Mouse (Mus musculus) thymus, postnatal 36 days (tissue): ENCODE measurements around the gene Tm6sf1.
A peak's percentile ranks its signal among the peaks of the same experiment; 100 is the strongest.

ENCODE experiments used
- DNase-seq, 2 experiments: peaks; one replicate each; pipeline ENCODE4 v3.0.0; 2022; ENCODE audit warnings: mixed read lengths in 2 of 2

The Tm6sf1 gene

DNA sequence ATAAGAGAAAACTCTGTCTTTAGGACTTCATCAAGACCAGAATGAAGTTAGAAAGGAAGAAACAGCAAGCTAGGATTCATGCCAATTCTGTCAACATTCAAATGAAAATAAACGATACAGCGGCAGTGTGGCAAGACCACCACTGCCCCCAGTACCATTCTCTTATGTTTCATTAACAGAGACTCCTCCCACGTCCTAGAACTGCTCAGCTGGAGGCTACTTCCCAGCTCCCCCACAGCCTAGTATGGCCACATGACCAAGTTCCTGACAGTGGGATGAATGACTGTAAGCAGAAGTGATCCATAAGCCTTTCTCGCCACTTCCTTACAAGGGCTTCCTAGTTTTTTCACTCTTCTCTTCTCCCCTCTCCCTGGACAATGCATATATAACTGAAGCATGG, 45.3 kb downstream of the Tm6sf1 start:
- no peak for DNase-seq

DNA sequence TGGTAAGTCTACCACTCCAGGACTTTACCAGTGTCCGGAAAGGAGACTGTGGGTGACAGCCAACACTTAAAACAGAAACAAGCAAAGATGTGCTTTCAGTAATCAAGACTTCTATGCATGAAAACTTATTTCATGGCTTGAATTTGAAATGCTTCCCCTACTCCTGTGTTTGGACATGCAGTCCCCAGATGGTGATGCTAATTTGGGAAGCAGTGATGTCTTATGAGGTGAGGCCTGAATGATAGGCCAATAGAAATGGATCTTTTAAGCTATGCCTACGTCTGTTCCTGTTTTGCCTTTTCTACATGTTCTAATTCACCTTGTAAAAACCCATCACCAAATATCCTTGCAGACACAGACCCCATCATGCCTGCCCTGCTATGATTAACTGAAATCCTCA, 46.1 kb downstream of the Tm6sf1 start:
- DNase-seq = no peak

DNA sequence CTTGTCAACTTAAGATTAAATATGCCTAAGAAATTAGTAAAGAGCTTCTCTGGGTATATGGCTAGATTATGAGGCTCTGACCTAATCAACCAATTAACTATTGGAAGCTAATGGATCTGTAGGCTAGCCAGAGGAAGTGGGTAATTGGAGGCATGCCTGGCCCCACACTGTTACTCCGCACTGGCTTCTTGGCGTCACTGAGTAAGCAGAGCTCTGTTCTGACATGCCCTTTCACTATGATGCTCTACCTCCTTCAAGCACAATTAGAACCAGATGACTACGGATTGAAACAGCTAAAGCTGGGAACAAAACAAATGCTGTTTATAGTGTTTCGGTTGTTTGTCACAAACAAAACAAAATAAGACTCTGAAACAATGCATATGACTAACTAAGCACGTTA, 59.5 kb downstream of the Tm6sf1 start:
- DNase-seq = no peak

DNA sequence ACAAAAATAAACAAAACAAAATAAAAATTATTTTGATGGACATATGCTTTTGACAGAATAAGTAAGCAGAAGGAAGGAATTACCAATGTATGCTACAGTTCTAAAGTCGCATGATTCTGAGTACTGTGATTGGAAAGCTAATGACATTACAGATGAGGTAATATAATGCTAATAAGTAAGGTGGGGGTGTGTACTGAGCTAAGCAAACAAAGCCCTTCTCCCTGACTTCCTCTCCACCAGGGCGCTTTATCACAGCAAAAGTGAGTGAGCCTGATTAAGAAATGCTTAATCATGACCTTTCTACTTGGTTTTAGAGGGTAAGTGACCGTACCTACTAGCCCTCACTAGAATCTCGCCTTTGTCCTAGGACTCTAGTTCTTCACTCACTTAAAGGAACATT, 61.5 kb downstream of the Tm6sf1 start:
- no peak for DNase-seq

DNA sequence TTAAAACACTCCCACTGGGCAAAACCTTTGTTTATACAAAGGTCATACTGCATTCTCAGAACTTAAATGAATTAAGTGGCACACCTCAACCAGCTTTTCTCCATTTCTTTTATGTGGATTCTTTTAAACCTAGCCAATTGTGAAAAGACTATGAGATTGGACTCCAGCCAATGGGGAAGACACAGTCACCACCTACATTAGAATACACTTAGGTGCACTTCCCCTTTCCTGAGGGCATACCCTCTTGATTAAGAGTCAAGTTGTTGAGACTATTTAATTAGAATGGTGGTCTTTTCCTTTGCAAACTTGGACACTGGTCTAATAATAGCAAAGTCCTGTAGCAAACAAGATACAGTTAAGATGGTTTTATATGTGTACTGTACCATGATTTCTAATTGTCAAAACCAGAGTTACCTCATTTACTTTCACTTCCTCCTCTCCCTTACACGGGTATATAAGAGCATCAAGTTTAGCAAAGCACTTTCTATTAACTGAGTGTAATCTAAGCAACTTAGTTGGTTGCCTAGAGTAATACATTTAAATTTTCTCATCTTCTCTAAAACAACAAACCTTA, 62.7 kb downstream of the Tm6sf1 start:
- DNase-seq = no peak

DNA sequence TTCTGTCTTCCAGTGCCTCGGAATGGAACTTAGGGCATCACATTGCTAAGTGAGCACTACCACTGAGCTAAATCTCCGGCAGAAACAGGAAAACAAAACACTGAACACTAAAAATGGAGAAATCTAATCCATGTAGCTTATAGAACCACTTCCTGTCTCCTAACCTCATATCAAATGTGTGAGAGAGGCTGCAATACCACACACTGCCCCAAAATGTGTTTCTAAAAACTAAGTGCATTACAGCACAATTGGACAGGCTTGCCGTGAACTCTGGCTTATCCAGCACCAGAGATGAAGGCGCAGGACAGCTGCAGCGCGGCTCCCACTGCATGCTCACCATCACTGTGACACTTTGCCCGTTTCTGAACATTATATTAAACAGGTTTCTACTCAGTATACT, 70.2 kb downstream of the Tm6sf1 start:
- DNase-seq = no peak

DNA sequence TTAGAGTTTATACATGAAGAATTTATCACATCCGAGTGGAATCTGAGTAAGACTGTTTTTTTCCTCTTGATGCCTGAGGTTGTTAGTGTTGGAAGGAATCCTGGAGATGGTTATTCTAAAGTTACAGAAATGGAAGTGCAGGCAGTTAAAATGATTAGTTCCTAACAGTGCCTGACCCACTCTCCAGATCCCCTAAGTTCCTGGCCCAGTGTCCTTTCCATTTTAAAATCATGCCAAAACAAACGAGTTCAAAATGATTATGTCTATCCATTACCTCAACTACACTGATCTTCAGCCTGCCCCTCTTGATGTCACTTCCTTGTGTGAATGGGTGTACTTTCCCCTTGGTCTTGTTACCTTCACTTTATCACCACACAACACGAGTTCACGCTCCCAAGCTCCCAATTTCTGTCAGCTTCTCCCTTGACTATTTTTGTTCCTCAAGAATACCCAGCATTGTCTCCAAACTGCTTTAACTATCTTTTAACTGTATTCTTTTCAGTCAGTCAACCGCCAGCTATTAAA, 73.8 kb downstream of the Tm6sf1 start:
- no peak for DNase-seq

DNA sequence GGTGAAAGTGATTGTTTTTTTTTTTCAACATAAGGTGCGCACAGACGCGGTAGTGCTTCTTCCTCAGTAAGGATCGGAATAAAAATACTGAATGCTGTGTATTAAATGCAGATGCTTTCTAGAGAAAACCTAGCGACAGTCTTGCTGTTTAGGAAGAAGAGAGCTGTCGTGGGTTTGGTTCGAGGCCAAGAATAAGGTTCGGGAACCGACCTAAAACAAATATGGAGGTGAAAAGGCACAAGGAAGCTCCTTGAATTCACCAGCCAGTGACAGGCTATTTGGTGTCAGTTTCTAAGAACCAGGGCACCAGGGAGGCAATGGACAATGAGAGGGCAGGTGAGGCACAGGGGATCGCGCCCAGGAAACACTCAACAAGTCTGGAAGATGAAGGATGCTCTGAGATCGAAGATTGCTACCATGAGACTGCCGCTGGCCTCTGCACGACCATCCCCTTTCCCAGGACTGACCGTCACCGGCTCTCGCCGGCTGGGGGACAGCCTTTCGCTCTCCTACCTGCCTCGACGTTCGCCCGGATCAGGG, 74.3 kb downstream of the Tm6sf1 start:
- no peak for DNase-seq

DNA sequence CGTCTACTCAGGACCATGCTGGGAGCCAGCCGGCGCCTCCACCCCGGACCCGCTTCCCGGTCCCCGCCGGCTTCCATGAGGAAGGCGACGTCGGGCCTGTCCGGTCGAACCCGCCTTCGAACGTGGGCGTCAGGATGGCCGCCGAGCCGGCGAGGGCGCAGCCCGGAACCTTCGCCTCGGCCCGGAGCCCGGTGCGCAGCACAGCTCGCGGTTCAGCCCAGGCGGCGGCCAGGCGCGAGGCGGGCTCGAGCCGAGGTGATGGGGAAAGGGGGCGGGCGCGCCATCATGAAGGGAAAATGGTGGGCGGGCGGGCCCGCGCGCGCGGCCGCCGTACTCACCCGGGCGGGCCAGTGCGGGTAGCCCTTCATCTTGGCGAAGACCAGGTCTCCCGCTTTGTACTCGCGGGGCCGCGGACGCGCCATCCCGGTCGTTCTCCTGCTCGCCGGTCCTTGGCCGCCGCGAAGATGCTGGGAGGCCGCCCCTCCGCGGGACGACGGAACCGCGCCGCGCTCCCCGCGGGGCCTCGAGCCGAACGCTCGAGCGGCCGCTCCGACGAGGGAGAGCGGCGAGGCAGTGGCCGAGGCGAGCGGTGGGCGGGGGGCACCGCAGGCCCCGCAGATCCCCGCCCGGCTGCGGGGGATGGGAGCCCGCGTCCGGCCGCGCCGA, 74.9 kb downstream of the Tm6sf1 start:
- DNase-seq = peak; percentile 63 to 70
